Mouse (Mus musculus) adrenal gland, adult 8-10 months (tissue): ENCODE results near the gene March6. TPM values are rescaled to one million over a fixed set of nuclear protein-coding genes. Genes with fewer than 3 reads are reported as not detected.
A peak's percentile ranks its signal among the peaks of the same experiment; 100 is the strongest.

Experiments used
- DNase-seq: peaks from one replicate; pipeline ENCODE4 v3.0.0; 2022
- total RNA-seq, 4 experiments: library from RNA; stranded (reverse); gene quantifications; 2 replicates each; pipeline ENCODE4 v1.2.4; 2022

The March6 gene
- total RNA-seq, 4 experiments from 2014 or later: 143 to 180 (median 160) TPM

- DNase-seq: peak; percentile 94
These were observed 77.5 kb downstream of the March6 start, which contains the start of gene Ropn1l for GRCm38 (mm10) chr15:31453098-31453916. Gene Ropn1l, minus strand, starts transcription at chr15:31453737.

DNA sequence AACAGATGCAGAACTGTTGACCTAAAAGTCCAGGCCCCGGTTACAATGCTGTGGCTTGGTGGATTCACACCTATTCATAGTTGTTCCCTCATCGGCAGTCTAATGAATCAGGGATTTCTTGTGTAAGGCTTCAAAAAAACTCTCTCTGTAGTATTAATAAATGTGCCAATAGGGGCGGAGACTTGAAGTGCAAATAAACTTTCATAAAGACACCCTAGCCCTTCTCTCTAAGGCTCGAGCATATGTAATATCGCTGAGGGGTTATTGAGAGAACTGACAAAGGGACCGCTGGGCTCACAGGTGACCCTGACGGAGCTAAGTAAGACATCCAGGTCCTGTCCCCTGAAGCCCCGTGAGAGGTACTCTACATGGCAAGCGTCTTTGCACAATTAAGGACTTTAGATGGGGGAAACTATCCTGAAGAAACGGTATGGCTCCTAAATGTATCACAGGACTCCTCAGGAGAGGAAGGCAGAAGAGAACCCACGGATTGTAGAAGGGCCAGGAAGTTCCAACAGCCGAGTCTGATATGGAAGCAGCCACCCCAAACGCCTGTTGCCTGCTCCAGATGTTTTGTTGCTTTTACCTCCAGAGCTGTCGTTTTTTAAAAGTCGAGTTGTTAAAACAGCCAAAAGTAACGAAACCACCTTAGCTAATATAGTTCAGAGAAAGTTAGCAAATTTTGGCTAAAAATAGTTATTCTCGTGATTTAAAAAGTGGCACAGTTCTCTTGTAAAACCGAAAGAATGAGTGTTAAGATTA, 78.3 kb downstream of the March6 start:
- no peak for DNase-seq

- DNase-seq: no peak
These were observed 81.1 kb downstream of the March6 start for GRCm38 (mm10) chr15:31449772-31450171.

GRCm38 (mm10) chr15:31447121-31447520, 83.7 kb downstream of the March6 start:
- DNase-seq: no peak

DNA sequence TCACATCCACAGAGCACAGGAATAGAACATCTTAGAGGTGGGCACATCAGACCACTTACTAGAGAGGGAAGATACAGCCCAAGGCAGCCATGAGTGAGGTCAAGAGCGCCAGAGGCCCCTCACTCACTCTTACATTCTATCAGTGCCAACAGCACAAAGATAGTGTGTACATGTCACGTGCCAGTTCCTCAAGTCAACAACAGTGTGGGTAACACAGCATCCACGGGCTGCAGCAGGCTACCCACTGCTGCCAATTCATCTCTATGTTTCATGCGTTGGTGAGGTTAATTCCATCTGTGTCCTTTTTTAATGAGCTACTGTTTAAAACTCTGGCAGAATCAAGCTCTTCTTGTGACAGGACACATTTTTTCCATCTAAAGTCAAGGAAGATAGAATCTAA, 88.2 kb downstream of the March6 start:
- DNase-seq: no peak

- no peak for DNase-seq
These were observed 88.9 kb downstream of the March6 start for GRCm38 (mm10) chr15:31441996-31442395.

DNA sequence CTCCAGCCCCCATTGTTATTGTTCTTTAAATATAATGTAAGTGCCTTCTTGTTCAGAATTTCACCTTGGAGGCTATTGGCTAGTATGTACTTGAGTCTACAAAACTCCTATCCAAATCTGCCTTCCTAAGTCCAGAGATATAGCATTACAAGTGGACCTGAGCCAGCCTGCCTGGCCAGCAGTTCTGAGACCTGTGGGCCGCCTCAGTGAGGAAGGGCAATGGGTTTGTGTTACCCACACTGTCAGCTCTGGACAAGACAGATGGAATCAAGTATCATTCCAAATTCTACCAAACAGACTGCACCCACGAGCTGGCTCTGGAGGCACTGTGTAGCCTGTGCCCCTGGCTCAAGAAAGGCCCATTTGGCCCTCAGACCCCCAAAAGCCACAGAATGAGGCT, 94.0 kb downstream of the March6 start:
- DNase-seq: no peak

DNA sequence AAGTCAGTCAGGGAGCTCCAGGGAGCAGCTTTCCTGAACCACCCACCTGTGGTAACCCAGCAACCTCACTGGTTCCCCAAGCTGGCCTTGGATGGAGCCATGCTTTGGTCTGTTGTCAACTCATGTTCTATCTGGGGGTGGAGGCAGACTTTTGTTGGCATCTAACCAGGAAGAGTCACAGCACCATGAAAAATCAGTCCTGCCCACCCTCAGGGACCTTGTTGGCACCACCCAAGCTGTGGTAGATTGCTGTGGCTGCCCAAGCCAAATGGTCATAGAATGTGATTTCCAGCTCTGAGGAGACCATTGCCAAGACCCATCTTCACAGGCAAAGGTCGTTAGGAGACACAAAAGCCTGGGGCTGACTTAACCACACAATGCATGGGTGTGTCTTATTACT, 94.8 kb downstream of the March6 start:
- DNase-seq: no peak

- no peak for DNase-seq
These were observed 97.1 kb downstream of the March6 start for GRCm38 (mm10) chr15:31433768-31434167.

GRCm38 (mm10) chr15:31431847-31432246, 99.0 kb downstream of the March6 start:
- no peak for DNase-seq

- DNase-seq: no peak
These were observed 100.8 kb downstream of the March6 start for GRCm38 (mm10) chr15:31430014-31430413.

DNA sequence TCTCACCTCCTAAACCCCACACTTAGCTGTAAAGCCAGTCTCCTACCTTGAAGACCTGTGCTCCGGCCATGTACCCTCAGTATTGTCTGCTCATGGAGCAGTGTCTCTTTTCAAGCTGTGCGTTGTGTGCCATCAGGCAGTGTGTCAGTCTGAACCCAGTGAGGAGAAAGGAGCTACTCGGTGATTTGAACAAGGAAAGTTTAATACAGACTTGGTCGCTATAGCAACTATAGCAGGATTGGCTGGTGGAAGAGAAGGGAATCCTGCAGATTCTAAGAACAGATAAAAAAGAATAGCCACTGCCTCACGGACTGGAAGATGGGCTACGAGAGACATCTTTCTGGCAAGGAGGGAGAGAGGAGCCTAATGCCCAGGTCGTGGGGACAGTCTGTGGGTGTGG, 101.4 kb downstream of the March6 start:
- no peak for DNase-seq

GRCm38 (mm10) chr15:31428571-31428970, 102.3 kb downstream of the March6 start:
- no peak for DNase-seq

DNA sequence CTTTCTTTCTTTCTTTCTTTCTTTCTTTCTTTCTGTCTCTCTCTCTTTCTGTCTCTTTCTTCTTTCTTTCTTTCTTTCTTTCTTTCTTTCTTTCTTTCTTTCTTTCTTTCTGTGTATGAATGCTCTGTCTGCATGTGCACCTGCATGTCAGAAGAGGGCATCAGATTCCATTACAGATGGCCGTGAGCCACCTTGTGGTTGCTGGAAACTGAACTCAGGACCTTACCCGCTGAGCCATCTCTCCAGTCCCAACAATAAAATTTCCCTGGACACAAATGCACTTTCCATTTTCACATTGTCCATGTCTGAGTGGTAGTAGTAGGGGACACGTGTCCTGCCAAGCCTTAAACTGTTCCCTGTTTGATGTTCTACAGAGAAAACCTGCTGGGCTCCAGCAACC, 103.5 kb downstream of the March6 start:
- no peak for DNase-seq

GRCm38 (mm10) chr15:31426066-31426706, 104.7 kb downstream of the March6 start:
- no peak for DNase-seq

GRCm38 (mm10) chr15:31422649-31423369, 108.0 kb downstream of the March6 start:
- DNase-seq: no peak

DNA sequence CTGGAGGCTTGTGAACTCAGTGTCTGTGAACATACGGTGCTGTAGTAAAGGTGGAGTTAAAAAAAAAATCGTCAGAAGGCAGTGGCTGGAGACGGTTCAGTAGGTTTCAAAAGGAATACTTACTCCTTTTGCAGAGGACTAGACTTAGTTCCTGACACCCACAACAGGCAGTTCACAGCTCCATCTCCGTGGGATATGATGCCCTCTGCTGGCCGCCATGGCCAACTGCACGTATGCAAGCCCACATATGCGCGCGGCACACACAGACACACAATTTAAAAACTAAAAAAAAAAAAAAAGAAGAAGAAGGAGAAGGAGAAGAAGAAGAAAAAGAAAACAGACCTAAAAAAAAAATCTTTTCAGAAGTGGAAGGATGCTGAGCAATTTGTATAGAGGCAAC, 111.8 kb downstream of the March6 start:
- no peak for DNase-seq

- no peak for DNase-seq
These were observed 112.2 kb downstream of the March6 start for GRCm38 (mm10) chr15:31418686-31419024.

GRCm38 (mm10) chr15:31417796-31418685, 112.8 kb downstream of the March6 start:
- DNase-seq: peak; percentile 5

DNA sequence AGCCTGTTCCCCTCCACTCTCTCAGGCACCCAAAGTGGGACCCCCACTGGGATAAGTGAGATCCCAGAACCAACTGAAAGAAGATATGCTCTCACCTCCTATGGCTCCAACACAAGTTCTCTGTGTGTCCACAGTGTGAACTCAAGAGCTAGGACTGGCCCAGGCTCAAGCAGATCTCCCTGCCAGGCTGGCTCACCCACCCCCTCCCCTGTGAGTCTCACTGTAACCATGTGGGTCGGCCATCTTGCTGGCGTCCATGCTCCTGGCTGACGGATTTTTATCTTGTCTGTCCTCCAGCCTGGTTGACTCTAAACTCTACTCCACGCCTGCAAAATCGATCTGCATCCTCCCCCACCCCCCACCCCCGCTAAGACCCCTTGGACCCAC, 113.5 kb downstream of the March6 start:
- no peak for DNase-seq

DNA sequence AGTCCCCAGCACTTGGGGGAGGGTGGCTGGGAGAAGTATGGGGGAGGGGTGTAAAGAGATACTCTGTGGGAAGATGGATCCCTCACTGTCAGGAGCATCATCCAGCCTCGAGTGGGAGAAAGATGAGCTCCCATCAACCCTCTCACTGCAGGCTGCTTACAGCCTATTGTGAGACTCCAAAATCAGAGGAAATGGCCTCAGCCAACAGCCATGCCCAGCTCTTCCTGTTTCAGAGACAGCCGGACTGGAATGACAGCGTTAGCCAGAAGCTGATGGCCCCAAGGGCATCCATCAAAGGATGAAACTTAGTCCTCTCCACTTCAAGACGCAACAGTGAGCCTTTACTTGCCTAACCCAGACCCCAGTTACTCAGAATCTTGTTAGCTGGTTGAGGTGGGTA, 115.7 kb downstream of the March6 start:
- no peak for DNase-seq
